8 mouse cellular contexts compared by ENCODE assay signal in genomic region chr5:124598224-124599174, GRCm38 (mm10). TPM values are rescaled to one million over a fixed set of nuclear protein-coding genes. Genes with fewer than 3 reads are reported as not detected.
DNase-seq lines count a peak whose midpoint lies in the region; ATAC-seq and TF ChIP-seq lines count a peak whose summit lies in the region.

No protein-coding gene starts in this region.

- peak overlapping the region; percentile 95 for H3K4me2 ChIP-seq in forebrain, embryonic 12.5 days
- H3K4me2 ChIP-seq in heart, embryonic 15.5 days, result peak overlapping the region; percentile 89
- H3K4me2 ChIP-seq in myocyte (ENCODE audit: low read depth), result peak overlapping the region; percentile 94

- H3K4me3 ChIP-seq in forebrain, embryonic 12.5 days (replicated peaks), result peak overlapping the region; percentile 70
- H3K4me3 ChIP-seq in heart, embryonic 15.5 days, result peak overlapping the region; percentile 75
- H3K4me3 ChIP-seq in liver, adult 2 months (ENCODE audit: insufficient read depth, low read depth, low read length), result peak overlapping the region; percentile 77
- peak overlapping the region; percentile 22 for H3K4me3 ChIP-seq in myocyte

- peak overlapping the region; percentile 68 for H3K9ac ChIP-seq in forebrain, embryonic 12.5 days
- peak overlapping the region; percentile 63 for H3K9ac ChIP-seq in heart, embryonic 15.5 days
- H3K9ac ChIP-seq in liver, adult 2 months (ENCODE audit: low read depth, low read length), result peak overlapping the region; percentile 27; the same call in 1 of the 2 replicates

- DNase-seq in cerebellum, adult 11 months, result peak; percentile 88
- DNase-seq in kidney, postnatal 10 days, result peak; percentile 96
- DNase-seq in liver, adult 2 months (ENCODE audit: extremely low read depth, low read depth, low spot score), result peak; percentile 93
- DNase-seq in spleen, postnatal 36 days (ENCODE audit: low spot score in 2 of 2), result peak; percentile 72 to 80

- no peak for TF ChIP-seq POLR2A in liver, adult 2 months (IDR thresholded peaks at IDR 0.05; ENCODE audit: extremely low read depth, insufficient read depth, low read length)
- TF ChIP-seq POLR2A in myocyte (IDR thresholded peaks at IDR 0.05; ENCODE audit: insufficient read length, low read depth), result no peak

- no peak for TF ChIP-seq CTCF in liver, adult 2 months (IDR thresholded peaks at IDR 0.05; ENCODE audit: low read depth, low read length)

- no peak overlapping the region for H3ac ChIP-seq in myocyte (ENCODE audit: control insufficient read depth, insufficient read length)

- no peaks in the 10 kb centered on the region for H3K9me3 ChIP-seq in forebrain, embryonic 12.5 days
- no peaks in the 10 kb centered on the region for H3K9me3 ChIP-seq in heart, embryonic 15.5 days (replicated peaks)

- no peaks in the 10 kb centered on the region for H3K27me3 ChIP-seq in forebrain, embryonic 12.5 days
- no peaks in the 10 kb centered on the region for H3K27me3 ChIP-seq in heart, embryonic 15.5 days
- H3K27me3 ChIP-seq in liver, adult 2 months (ENCODE audit: control insufficient read depth, insufficient read depth, low read length), result no peaks in the 10 kb centered on the region
- H3K27me3 ChIP-seq in myocyte (ENCODE audit: control insufficient read depth, insufficient read depth, insufficient read length), result no peaks in the 10 kb centered on the region

- no peaks in the 10 kb centered on the region for H3K79me2 ChIP-seq in liver, adult 2 months (ENCODE audit: control insufficient read depth, insufficient read depth, low read length)
- H3K79me2 ChIP-seq in myocyte (ENCODE audit: control insufficient read depth, insufficient read depth), result no peaks in the 10 kb centered on the region

- peaks cover 17% of the 10 kb centered on the region for H3K4me1 ChIP-seq in forebrain, embryonic 12.5 days
- peaks cover 9% of the 10 kb centered on the region for H3K4me1 ChIP-seq in heart, embryonic 15.5 days (replicated peaks)
- peaks cover 3% of the 10 kb centered on the region; the same call in 1 of the 2 replicates for H3K4me1 ChIP-seq in liver, adult 2 months (ENCODE audit: control insufficient read depth, insufficient read depth, low read length)

- H3K27ac ChIP-seq in forebrain, embryonic 12.5 days, result 0 out of 2 replicates have a peak overlapping the region, but pooled peaks have one; percentile 27
- no peak overlapping the region for H3K27ac ChIP-seq in heart, embryonic 15.5 days
- H3K27ac ChIP-seq in liver, adult 2 months (replicated peaks; ENCODE audit: insufficient read depth, low read depth, low read length), result no peak overlapping the region

- ATAC-seq in CD4-positive, CD25-positive, alpha-beta regulatory T cell, adult 4 months, result peak; percentile 96
- ATAC-seq in forebrain, embryonic 12.5 days (ENCODE audit: low FRiP score), result peak; percentile 100
- peak; percentile 99 for ATAC-seq in heart, embryonic 15.5 days (replicated peaks; ENCODE audit: insufficient number of reproducible peaks, insufficient read depth, low FRiP score, low read depth)

- WGBS in forebrain, embryonic 12.5 days, result 5% methylated on average over 30 of the region's 30 CpGs
- 7% methylated on average over 30 of the region's 30 CpGs for WGBS in heart, embryonic 15.5 days
- WGBS in liver, adult 2 months, result 9% methylated on average over 30 of the region's 30 CpGs

- H3K36me3 ChIP-seq in forebrain, embryonic 12.5 days (replicated peaks), result peaks cover 43% of the 10 kb centered on the region
- peaks cover 21% of the 10 kb centered on the region; the same call in 1 of the 2 replicates for H3K36me3 ChIP-seq in heart, embryonic 15.5 days
- peaks cover 2% of the 10 kb centered on the region; the same call in 1 of the 2 replicates for H3K36me3 ChIP-seq in liver, adult 2 months (ENCODE audit: control insufficient read depth, insufficient read depth, low read length)
- peaks cover 3% of the 10 kb centered on the region for H3K36me3 ChIP-seq in myocyte (ENCODE audit: control insufficient read depth, insufficient read depth)

TF ChIP-seq in myocyte, 11 proteins besides CTCF, POLR2A, EP300 and RAD21:
- TF ChIP-seq MYOD1 (IDR thresholded peaks at IDR 0.05; ENCODE audit: control insufficient read depth in 1 of 3, insufficient read length in 2 of 3, low read depth in 2 of 3) (no peak), REST (IDR thresholded peaks at IDR 0.05; ENCODE audit: insufficient read depth, insufficient read length) (no peak), USF1 (IDR thresholded peaks at IDR 0.05; ENCODE audit: low read depth) (no peak), POLR2AphosphoS2 (IDR thresholded peaks at IDR 0.05; ENCODE audit: insufficient read length, low read depth) (no peak), TCF12 (IDR thresholded peaks at IDR 0.05; ENCODE audit: insufficient read depth, poor library complexity, severe bottlenecking) (no peak), MYOG (IDR thresholded peaks at IDR 0.05; ENCODE audit: control insufficient read depth in 1 of 3, insufficient read depth in 1 of 3, insufficient read length in 2 of 3, low read depth in 2 of 3) (no peak), CEBPB (IDR thresholded peaks at IDR 0.05; ENCODE audit: insufficient read depth, poor library complexity, severe bottlenecking) (no peak), SRF (IDR thresholded peaks at IDR 0.05; ENCODE audit: control insufficient read depth, insufficient read length, low read depth) (no peak), MAX (IDR thresholded peaks at IDR 0.05; ENCODE audit: low read depth) (no peak), E2F4 (IDR thresholded peaks at IDR 0.05; ENCODE audit: insufficient read depth) (no peak)

RNA-seq across cellular contexts. Expression of gene Gtf2h3, which starts 19.6 kb away (rescaled TPM):
- polyA plus RNA-seq in CD4-positive, CD25-positive, alpha-beta regulatory T cell, adult 4 months (2017; shearing (Covaris generic)), result 10 to 100 TPM; 57.1 to 69.8 TPM
- polyA plus RNA-seq in forebrain, embryonic 12.5 days (2016; fragmentation: Nextera tagmentation; extraction: Ambion mirVana), result 72.0 and 73.4 TPM in 2 replicates
- polyA plus RNA-seq in heart, embryonic 15.5 days (2015; fragmentation: Nextera tagmentation; extraction: Ambion mirVana), result 28.9 and 34.5 TPM in 2 replicates
- 11.9 and 12.2 TPM in 2 replicates for total RNA-seq in liver, adult 2 months (2014; rRNA removed)
- 21.2 and 23.9 TPM in 2 replicates for polyA plus RNA-seq in liver, adult 2 months (2012; rRNA removed)
- polyA plus RNA-seq in myocyte (2012; fragmentation: generic; extraction: Trizol), result 25.3 TPM

RNA-seq across cellular contexts. Expression of gene Eif2b1, which starts 19.6 kb away (rescaled TPM):
- 10 to 100 TPM; 45.0 to 45.7 TPM for polyA plus RNA-seq in CD4-positive, CD25-positive, alpha-beta regulatory T cell, adult 4 months (2017; shearing (Covaris generic))
- polyA plus RNA-seq in forebrain, embryonic 12.5 days (2016; fragmentation: Nextera tagmentation; extraction: Ambion mirVana), result 68.2 and 73.1 TPM in 2 replicates
- polyA plus RNA-seq in heart, embryonic 15.5 days (2015; fragmentation: Nextera tagmentation; extraction: Ambion mirVana), result 51.2 and 53.6 TPM in 2 replicates
- 10.5 and 13.0 TPM in 2 replicates for total RNA-seq in liver, adult 2 months (2014; rRNA removed)
- 12.0 and 13.2 TPM in 2 replicates for polyA plus RNA-seq in liver, adult 2 months (2012; rRNA removed)
- 37.6 TPM for polyA plus RNA-seq in myocyte (2012; fragmentation: generic; extraction: Trizol)

RNA-seq across cellular contexts. Expression of gene Atp6v0a2, which starts 29.9 kb away (rescaled TPM):
- polyA plus RNA-seq in CD4-positive, CD25-positive, alpha-beta regulatory T cell, adult 4 months (2017; shearing (Covaris generic)), result 10 to 100 TPM; 31.0 to 57.7 TPM
- polyA plus RNA-seq in forebrain, embryonic 12.5 days (2016; fragmentation: Nextera tagmentation; extraction: Ambion mirVana), result 50.5 and 53.3 TPM in 2 replicates
- polyA plus RNA-seq in heart, embryonic 15.5 days (2015; fragmentation: Nextera tagmentation; extraction: Ambion mirVana), result 26.6 and 32.8 TPM in 2 replicates
- 10.8 and 11.7 TPM in 2 replicates for total RNA-seq in liver, adult 2 months (2014; rRNA removed)
- 16.4 and 18.0 TPM in 2 replicates for polyA plus RNA-seq in liver, adult 2 months (2012; rRNA removed)
- 31.8 TPM for polyA plus RNA-seq in myocyte (2012; fragmentation: generic; extraction: Trizol)

RNA-seq across cellular contexts. Expression of gene Ddx55, which starts 45.8 kb away (rescaled TPM):
- polyA plus RNA-seq in CD4-positive, CD25-positive, alpha-beta regulatory T cell, adult 4 months (2017; shearing (Covaris generic)), result 10 to 100 TPM; 17.2 to 22.9 TPM
- 18.7 and 19.3 TPM in 2 replicates for polyA plus RNA-seq in forebrain, embryonic 12.5 days (2016; fragmentation: Nextera tagmentation; extraction: Ambion mirVana)
- polyA plus RNA-seq in heart, embryonic 15.5 days (2015; fragmentation: Nextera tagmentation; extraction: Ambion mirVana), result 6.7 and 8.7 TPM in 2 replicates
- 3.0 and 3.8 TPM in 2 replicates for total RNA-seq in liver, adult 2 months (2014; rRNA removed)
- 3.5 and 6.3 TPM in 2 replicates for polyA plus RNA-seq in liver, adult 2 months (2012; rRNA removed)
- polyA plus RNA-seq in myocyte (2012; fragmentation: generic; extraction: Trizol), result 5.3 TPM

RNA-seq across cellular contexts. Expression of gene Tmed2, which starts 58.0 kb away (rescaled TPM):
- polyA plus RNA-seq in CD4-positive, CD25-positive, alpha-beta regulatory T cell, adult 4 months (2017; shearing (Covaris generic)), result 10 to 100 TPM; 35.7 to 51.2 TPM
- polyA plus RNA-seq in forebrain, embryonic 12.5 days (2016; fragmentation: Nextera tagmentation; extraction: Ambion mirVana), result 404 and 414 TPM in 2 replicates
- polyA plus RNA-seq in heart, embryonic 15.5 days (2015; fragmentation: Nextera tagmentation; extraction: Ambion mirVana), result 409 and 423 TPM in 2 replicates
- 374 and 414 TPM in 2 replicates for total RNA-seq in liver, adult 2 months (2014; rRNA removed)
- 124 and 135 TPM in 2 replicates for polyA plus RNA-seq in liver, adult 2 months (2012; rRNA removed)
- 131 TPM for polyA plus RNA-seq in myocyte (2012; fragmentation: generic; extraction: Trizol)

Comparison
In these comparisons a context has a peak if more than half of its experiments do, and no peak if none do; other contexts are left out.
1. H3K4me3 ChIP-seq: peak in every context shown above with its lines; median percentile 77 in liver, adult 2 months; 75 in heart, embryonic 15.5 days; 70 in forebrain, embryonic 12.5 days; 22 in myocyte.